Mouse (Mus musculus): ENCODE measurements around the gene Soga3. TPM values are rescaled to one million over a fixed set of nuclear protein-coding genes. Genes with fewer than 3 reads are reported as not detected.

Soga3 gene
- 10 to 100 TPM in 3 of 4 experiments, 1 to 10 TPM in 1; 8.3 to 15.9 (median 12.0) TPM for total RNA-seq (2022)

GRCm38 (mm10) chr10:29143566-29144335 is at the start of gene Soga3:
Gene Soga3, plus strand, starts transcription at chr10:29143839.
- DNase-seq: no peak

GRCm38 (mm10) chr10:29106962-29107361 is 36.7 kb upstream of the Soga3 start:
- no peak for DNase-seq

GRCm38 (mm10) chr10:29142556-29143105 is 1.0 kb upstream of the Soga3 start:
- DNase-seq: no peak

GRCm38 (mm10) chr10:29144612-29145405 is 1.2 kb downstream of the Soga3 start:
- DNase-seq: no peak

GRCm38 (mm10) chr10:29146198-29146857 is 2.7 kb downstream of the Soga3 start:
- no peak for DNase-seq

- DNase-seq: peak; percentile 58
Measured at GRCm38 (mm10) chr10:29146858-29147640, 3.4 kb downstream of the Soga3 start.

- no peak for DNase-seq
Measured at GRCm38 (mm10) chr10:29147641-29147990, 4.0 kb downstream of the Soga3 start.

- no peak for DNase-seq
Measured at GRCm38 (mm10) chr10:29148076-29148475, 4.4 kb downstream of the Soga3 start.

GRCm38 (mm10) chr10:29155304-29155703 is 11.7 kb downstream of the Soga3 start:
- no peak for DNase-seq

GRCm38 (mm10) chr10:29161664-29162063 is 18.0 kb downstream of the Soga3 start:
- no peak for DNase-seq

GRCm38 (mm10) chr10:29173778-29174177 is 30.1 kb downstream of the Soga3 start:
- no peak for DNase-seq

GRCm38 (mm10) chr10:29175656-29176055 is 32.0 kb downstream of the Soga3 start:
- DNase-seq: no peak

GRCm38 (mm10) chr10:29176881-29177280 is 33.2 kb downstream of the Soga3 start:
- DNase-seq: no peak

- peak; percentile 5 for DNase-seq
Measured at GRCm38 (mm10) chr10:29178003-29178402, 34.4 kb downstream of the Soga3 start.

- DNase-seq: no peak
Measured at GRCm38 (mm10) chr10:29180210-29180609, 36.6 kb downstream of the Soga3 start.

GRCm38 (mm10) chr10:29181046-29181445 is 37.4 kb downstream of the Soga3 start:
- no peak for DNase-seq

GRCm38 (mm10) chr10:29193769-29194168 is 50.1 kb downstream of the Soga3 start:
- no peak for DNase-seq

- DNase-seq: no peak
Measured at GRCm38 (mm10) chr10:29196811-29197210, 53.2 kb downstream of the Soga3 start.

GRCm38 (mm10) chr10:29198642-29199041 is 55.0 kb downstream of the Soga3 start, which contains the start of gene Gm49353:
Gene Gm49353, plus strand, starts transcription at chr10:29198954.
- DNase-seq: no peak

- no peak for DNase-seq
Measured at GRCm38 (mm10) chr10:29199835-29200234, 56.2 kb downstream of the Soga3 start.

GRCm38 (mm10) chr10:29200609-29201008 is 57.0 kb downstream of the Soga3 start:
- no peak for DNase-seq

GRCm38 (mm10) chr10:29206730-29207129 is 63.1 kb downstream of the Soga3 start:
- DNase-seq: no peak
